Mouse (Mus musculus) brain, embryonic 14.5 days (tissue): ENCODE measurements around the gene Asic1. TPM values are rescaled to one million over a fixed set of nuclear protein-coding genes. Genes with fewer than 3 reads are reported as not detected.
A peak's percentile ranks its signal among the peaks of the same experiment; 100 is the strongest.

Experiments
- DNase-seq: peaks from one replicate; pipeline ENCODE4 v3.0.0-alpha.2; 2011; ENCODE audit warnings: low read depth
- CTCF ChIP-seq: fragments of 200-500 bp; IDR thresholded peaks from 2 replicates; pipeline ENCODE4 v1.5.1; 2012; ENCODE audit warnings: inconsistent platforms, mild to moderate bottlenecking, moderate library complexity, borderline replicate concordance; ENCODE audit not compliant: insufficient read depth, insufficient read length; ENCODE audit errors: extremely low read depth
- POLR2A ChIP-seq: fragments of 200-500 bp; IDR thresholded peaks from 2 replicates; pipeline ENCODE4 v1.6.1; 2012; ENCODE audit warnings: mild to moderate bottlenecking, inconsistent platforms, borderline replicate concordance; ENCODE audit not compliant: poor library complexity, insufficient read depth, insufficient read length, severe bottlenecking; ENCODE audit errors: extremely low read depth
- polyA plus RNA-seq: library from polyadenylated mRNA; depleted of rRNA; stranded (reverse); fragments of >200 nt; gene quantifications from 2 replicates; pipeline ENCODE4 v1.2.3, GENCODE M21; 2012

Asic1 gene
- polyA plus RNA-seq, 1 experiment = 114 TPM

GRCm38 (mm10) chr15:99705440-99706048 lies 35.4 kb downstream of the Asic1 start, which contains the start of gene Gm17349:
Gm17349 (minus strand) TSS chr15:99705490.
- TF ChIP-seq CTCF (peak; percentile 73), POLR2A (no peak)
- peak; percentile 61 for DNase-seq

- no peak for TF ChIP-seq POLR2A
- no peak for TF ChIP-seq CTCF
- DNase-seq = peak; percentile 13
Observed at GRCm38 (mm10) chr15:99708176-99708575, 38.0 kb downstream of the Asic1 start.

GRCm38 (mm10) chr15:99710221-99711190 lies 40.3 kb downstream of the Asic1 start:
- TF ChIP-seq CTCF = no peak
- no peak for TF ChIP-seq POLR2A
- no peak for DNase-seq

- TF ChIP-seq CTCF = no peak
- TF ChIP-seq POLR2A = no peak
- no peak for DNase-seq
Observed at GRCm38 (mm10) chr15:99711491-99711890, 41.3 kb downstream of the Asic1 start.

GRCm38 (mm10) chr15:99712666-99713559 lies 42.7 kb downstream of the Asic1 start:
- DNase-seq = no peak
- no peak for TF ChIP-seq CTCF
- TF ChIP-seq POLR2A = no peak

GRCm38 (mm10) chr15:99713569-99713968 lies 43.4 kb downstream of the Asic1 start:
- peak; percentile 5 for DNase-seq
- no peak for TF ChIP-seq CTCF
- TF ChIP-seq POLR2A = no peak

- TF ChIP-seq POLR2A = no peak
- TF ChIP-seq CTCF = no peak
- no peak for DNase-seq
Observed at GRCm38 (mm10) chr15:99714206-99714605, 44.0 kb downstream of the Asic1 start.

- peak; percentile 91 for DNase-seq
- TF ChIP-seq CTCF (peak; percentile 96), POLR2A (no peak)
Observed at GRCm38 (mm10) chr15:99714858-99715257, 44.7 kb downstream of the Asic1 start.

GRCm38 (mm10) chr15:99715361-99715865 lies 45.2 kb downstream of the Asic1 start:
- peak; percentile 90 for DNase-seq
- TF ChIP-seq POLR2A (no peak), CTCF (no peak)

- no peak for TF ChIP-seq POLR2A
- TF ChIP-seq CTCF = no peak
- no peak for DNase-seq
Observed at GRCm38 (mm10) chr15:99715982-99716746, 46.0 kb downstream of the Asic1 start.

GRCm38 (mm10) chr15:99716814-99717213 lies 46.6 kb downstream of the Asic1 start:
- TF ChIP-seq POLR2A (no peak), CTCF (no peak)
- DNase-seq = no peak
